Mouse (Mus musculus) liver, embryonic 14.5 days (tissue): ENCODE measurements around the gene Gm10309.

ENCODE experiments used
- CTCF ChIP-seq: IDR thresholded peaks from 2 replicates; pipeline ENCODE4 v1.5.1; 2016; ENCODE audit warnings: antibody characterized with exemption, low read depth, control low read depth
- EP300 ChIP-seq: IDR thresholded peaks from 2 replicates; pipeline ENCODE4 v1.6.1; 2016; ENCODE audit warnings: antibody characterized with exemption, low read depth

DNA sequence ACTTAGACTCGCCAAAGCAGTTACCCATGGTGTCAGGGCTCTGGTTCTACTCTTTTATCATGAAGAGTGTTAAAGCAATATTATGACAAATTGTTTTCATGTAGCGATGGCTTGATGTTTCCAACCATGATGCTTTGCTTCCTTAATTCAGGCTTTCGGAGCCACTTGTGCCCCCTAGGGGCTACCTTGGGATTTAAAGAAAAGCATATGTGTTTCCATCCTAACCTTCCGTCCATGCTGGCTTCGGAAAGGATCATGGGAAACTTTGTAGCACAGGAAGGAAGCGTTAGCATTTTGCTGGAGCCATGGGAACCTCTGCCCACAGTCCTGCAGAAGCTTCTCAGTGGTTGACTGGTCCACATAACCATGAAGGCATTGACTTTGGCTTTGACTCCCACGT is 13.6 kb upstream of the Gm10309 start:
- TF ChIP-seq CTCF (no peak), EP300 (no peak)
